Mouse (Mus musculus): ENCODE results near the gene Slc22a22. TPM values are rescaled to one million over a fixed set of nuclear protein-coding genes. Genes with fewer than 3 reads are reported as not detected.

Gene Slc22a22
- polyA plus RNA-seq, 1 experiment: not detected

- H3K9ac ChIP-seq (ENCODE audit: low read depth, poor library complexity, severe bottlenecking): no peak overlapping the region
- no peak overlapping the region for H3K4me3 ChIP-seq (ENCODE audit: low read depth, low read length)
- H3K27ac ChIP-seq (ENCODE audit: insufficient read depth, low read length): no peak overlapping the region
- H3K27me3 ChIP-seq (ENCODE audit: control insufficient read depth, insufficient read depth, low read length, poor library complexity, severe bottlenecking): no peaks in the 10 kb centered on the region; the same call in 1 of the 2 replicates
- no peaks in the 10 kb centered on the region for H3K4me1 ChIP-seq (ENCODE audit: control insufficient read depth, insufficient read depth, low read length)
- TF ChIP-seq EP300 (IDR thresholded peaks at IDR 0.05; ENCODE audit: insufficient read depth, low read depth, low read length) (no peak), CTCF (IDR thresholded peaks at IDR 0.05; ENCODE audit: low read depth, low read length) (no peak), POLR2A (IDR thresholded peaks at IDR 0.05; ENCODE audit: insufficient read depth, low read length) (no peak)
- no peaks in the 10 kb centered on the region for H3K36me3 ChIP-seq (ENCODE audit: control insufficient read depth, insufficient read depth, low read length, poor library complexity, severe bottlenecking)
- no peaks in the 10 kb centered on the region for H3K9me3 ChIP-seq (replicated peaks; ENCODE audit: control insufficient read depth, insufficient read depth, low read length, poor library complexity, severe bottlenecking)
These were observed 68.9 kb downstream of the Slc22a22 start for GRCm38 (mm10) chr15:57408498-57408897.

DNA sequence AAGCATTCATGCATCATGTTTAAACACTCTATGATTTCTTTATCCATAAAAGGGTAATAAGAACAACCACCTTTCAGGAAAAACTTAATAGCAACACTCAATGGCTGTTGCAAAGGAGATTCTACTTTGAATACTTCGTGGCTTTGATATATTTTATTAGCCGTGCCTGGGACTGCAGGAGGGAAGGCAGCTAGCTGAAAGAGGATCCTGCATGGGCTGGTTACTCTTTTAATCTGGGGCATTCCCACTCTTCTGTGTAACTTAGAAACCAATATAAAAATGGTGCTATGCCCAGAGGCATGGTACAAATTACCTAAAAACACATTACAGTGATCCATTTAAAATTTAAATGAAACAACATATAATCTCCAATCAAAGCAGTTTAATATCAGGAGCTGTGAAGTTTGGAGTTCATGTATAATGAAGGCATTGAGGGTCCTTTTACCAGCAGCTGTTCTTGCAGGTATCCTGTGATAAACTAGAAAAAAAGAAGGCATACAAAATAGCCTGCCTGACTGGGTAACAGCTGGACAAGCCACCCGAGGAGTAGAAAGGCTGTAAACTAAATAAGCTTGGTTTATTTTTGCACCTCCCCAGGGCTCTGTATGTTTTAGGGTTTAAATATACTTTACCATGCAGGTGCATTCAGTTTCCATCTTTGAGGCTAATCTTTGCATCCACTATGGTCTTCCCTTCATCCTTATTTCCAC, 78.8 kb downstream of the Slc22a22 start:
- no peak for TF ChIP-seq POLR2A (IDR thresholded peaks at IDR 0.05; ENCODE audit: insufficient read depth, low read length)
- TF ChIP-seq EP300 (IDR thresholded peaks at IDR 0.05; ENCODE audit: insufficient read depth, low read depth, low read length): no peak
- TF ChIP-seq CTCF (IDR thresholded peaks at IDR 0.05; ENCODE audit: low read depth, low read length): no peak
- H3K36me3 ChIP-seq (ENCODE audit: control insufficient read depth, insufficient read depth, low read length, poor library complexity, severe bottlenecking): no peaks in the 10 kb centered on the region
- H3K9me3 ChIP-seq (replicated peaks; ENCODE audit: control insufficient read depth, insufficient read depth, low read length, poor library complexity, severe bottlenecking): no peaks in the 10 kb centered on the region; the same call in 1 of the 2 replicates
- H3K9ac ChIP-seq (ENCODE audit: low read depth, poor library complexity, severe bottlenecking): no peak overlapping the region
- no peak overlapping the region for H3K27ac ChIP-seq (ENCODE audit: insufficient read depth, low read length)
- no peak overlapping the region for H3K4me3 ChIP-seq (ENCODE audit: low read depth, low read length)
- H3K4me1 ChIP-seq (ENCODE audit: control insufficient read depth, insufficient read depth, low read length): no peaks in the 10 kb centered on the region
- H3K27me3 ChIP-seq (ENCODE audit: control insufficient read depth, insufficient read depth, low read length, poor library complexity, severe bottlenecking): no peaks in the 10 kb centered on the region

GRCm38 (mm10) chr15:57394053-57394452, 83.4 kb downstream of the Slc22a22 start:
- no peaks in the 10 kb centered on the region for H3K4me1 ChIP-seq (ENCODE audit: control insufficient read depth, insufficient read depth, low read length)
- TF ChIP-seq EP300 (IDR thresholded peaks at IDR 0.05; ENCODE audit: insufficient read depth, low read depth, low read length) (no peak), CTCF (IDR thresholded peaks at IDR 0.05; ENCODE audit: low read depth, low read length) (no peak), POLR2A (IDR thresholded peaks at IDR 0.05; ENCODE audit: insufficient read depth, low read length) (no peak)
- H3K9ac ChIP-seq (ENCODE audit: low read depth, poor library complexity, severe bottlenecking): no peak overlapping the region
- H3K27me3 ChIP-seq (ENCODE audit: control insufficient read depth, insufficient read depth, low read length, poor library complexity, severe bottlenecking): no peaks in the 10 kb centered on the region
- H3K4me3 ChIP-seq (ENCODE audit: low read depth, low read length): no peak overlapping the region
- H3K9me3 ChIP-seq (replicated peaks; ENCODE audit: control insufficient read depth, insufficient read depth, low read length, poor library complexity, severe bottlenecking): no peaks in the 10 kb centered on the region; the same call in 1 of the 2 replicates
- no peaks in the 10 kb centered on the region for H3K36me3 ChIP-seq (ENCODE audit: control insufficient read depth, insufficient read depth, low read length, poor library complexity, severe bottlenecking)
- H3K27ac ChIP-seq (ENCODE audit: insufficient read depth, low read length): no peak overlapping the region

DNA sequence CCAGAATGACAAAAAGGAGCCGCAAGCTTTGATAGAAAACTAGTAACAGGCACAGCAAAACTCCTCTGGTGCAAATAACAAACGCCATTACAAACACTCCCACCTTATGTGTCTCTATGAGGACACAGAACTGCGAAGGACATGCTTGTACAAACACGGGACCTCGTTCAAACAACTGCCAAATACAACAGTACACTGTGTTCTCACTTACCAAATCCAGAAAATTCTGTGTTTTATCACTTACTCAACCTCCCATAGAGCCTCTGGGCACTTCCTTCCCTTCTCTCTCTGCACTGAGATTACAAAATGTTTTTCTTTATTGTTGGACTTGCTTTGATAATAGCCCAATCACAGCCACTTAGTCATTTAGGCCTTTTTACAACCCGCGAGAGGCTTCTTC, 97.0 kb downstream of the Slc22a22 start:
- Histone ChIP-seq H3K36me3 (ENCODE audit: control insufficient read depth, insufficient read depth, low read length, poor library complexity, severe bottlenecking) (no peaks in the 10 kb centered on the region), H3K4me1 (ENCODE audit: control insufficient read depth, insufficient read depth, low read length) (no peaks in the 10 kb centered on the region), H3K9ac (ENCODE audit: low read depth, poor library complexity, severe bottlenecking) (no peak overlapping the region), H3K27ac (ENCODE audit: insufficient read depth, low read length) (no peak overlapping the region), H3K4me3 (ENCODE audit: low read depth, low read length) (no peak overlapping the region), H3K9me3 (replicated peaks; ENCODE audit: control insufficient read depth, insufficient read depth, low read length, poor library complexity, severe bottlenecking) (no peaks in the 10 kb centered on the region), H3K27me3 (ENCODE audit: control insufficient read depth, insufficient read depth, low read length, poor library complexity, severe bottlenecking) (no peaks in the 10 kb centered on the region)
- no peak for TF ChIP-seq CTCF (IDR thresholded peaks at IDR 0.05; ENCODE audit: low read depth, low read length)
- no peak for TF ChIP-seq POLR2A (IDR thresholded peaks at IDR 0.05; ENCODE audit: insufficient read depth, low read length)
- no peak for TF ChIP-seq EP300 (IDR thresholded peaks at IDR 0.05; ENCODE audit: insufficient read depth, low read depth, low read length)

DNA sequence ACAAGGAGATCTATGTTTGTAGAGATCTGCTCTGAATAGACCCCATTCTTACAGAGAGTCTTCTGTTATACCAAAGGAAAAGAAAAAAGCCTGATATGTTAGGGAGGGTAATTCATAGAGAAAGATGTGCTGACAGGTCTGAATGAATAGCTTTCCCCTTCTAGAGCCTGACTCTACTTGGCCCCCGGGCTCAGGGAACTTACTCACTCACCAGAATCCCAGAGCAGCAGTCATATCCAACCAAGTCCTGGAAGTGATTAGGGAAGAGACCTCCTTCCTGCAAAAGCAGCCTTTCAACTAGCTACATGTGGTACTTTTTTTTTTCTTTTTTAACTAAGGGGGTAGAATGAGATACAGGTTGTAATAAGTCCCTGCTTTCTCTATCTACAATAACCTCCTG, 111.0 kb downstream of the Slc22a22 start:
- no peaks in the 10 kb centered on the region for H3K4me1 ChIP-seq (ENCODE audit: control insufficient read depth, insufficient read depth, low read length)
- no peaks in the 10 kb centered on the region for H3K9me3 ChIP-seq (replicated peaks; ENCODE audit: control insufficient read depth, insufficient read depth, low read length, poor library complexity, severe bottlenecking)
- no peaks in the 10 kb centered on the region for H3K36me3 ChIP-seq (ENCODE audit: control insufficient read depth, insufficient read depth, low read length, poor library complexity, severe bottlenecking)
- no peak overlapping the region for H3K9ac ChIP-seq (ENCODE audit: low read depth, poor library complexity, severe bottlenecking)
- H3K4me3 ChIP-seq (ENCODE audit: low read depth, low read length): no peak overlapping the region
- TF ChIP-seq CTCF (IDR thresholded peaks at IDR 0.05; ENCODE audit: low read depth, low read length) (no peak), POLR2A (IDR thresholded peaks at IDR 0.05; ENCODE audit: insufficient read depth, low read length) (no peak), EP300 (IDR thresholded peaks at IDR 0.05; ENCODE audit: insufficient read depth, low read depth, low read length) (no peak)
- no peak overlapping the region for H3K27ac ChIP-seq (ENCODE audit: insufficient read depth, low read length)
- H3K27me3 ChIP-seq (ENCODE audit: control insufficient read depth, insufficient read depth, low read length, poor library complexity, severe bottlenecking): no peaks in the 10 kb centered on the region

GRCm38 (mm10) chr15:57355278-57355677, 122.1 kb downstream of the Slc22a22 start:
- Histone ChIP-seq H3K36me3 (ENCODE audit: control insufficient read depth, insufficient read depth, low read length, poor library complexity, severe bottlenecking) (no peaks in the 10 kb centered on the region), H3K4me3 (ENCODE audit: low read depth, low read length) (no peak overlapping the region), H3K27ac (ENCODE audit: insufficient read depth, low read length) (no peak overlapping the region), H3K27me3 (ENCODE audit: control insufficient read depth, insufficient read depth, low read length, poor library complexity, severe bottlenecking) (no peaks in the 10 kb centered on the region), H3K4me1 (ENCODE audit: control insufficient read depth, insufficient read depth, low read length) (no peaks in the 10 kb centered on the region), H3K9ac (ENCODE audit: low read depth, poor library complexity, severe bottlenecking) (no peak overlapping the region), H3K9me3 (replicated peaks; ENCODE audit: control insufficient read depth, insufficient read depth, low read length, poor library complexity, severe bottlenecking) (no peaks in the 10 kb centered on the region)
- TF ChIP-seq CTCF (IDR thresholded peaks at IDR 0.05; ENCODE audit: low read depth, low read length) (no peak), POLR2A (IDR thresholded peaks at IDR 0.05; ENCODE audit: insufficient read depth, low read length) (no peak), EP300 (IDR thresholded peaks at IDR 0.05; ENCODE audit: insufficient read depth, low read depth, low read length) (no peak)

All from ES-Bruce4 (cell line).